Mouse (Mus musculus): ENCODE results near the gene Gdf1. TPM values are rescaled to one million over a fixed set of nuclear protein-coding genes. Genes with fewer than 3 reads are reported as not detected.

The Gdf1 gene
- polyA plus RNA-seq, 2 experiments = 0.16 TPM; not detected in 1

- H3K36me3 ChIP-seq (replicated peaks; ENCODE audit: control insufficient read depth, insufficient read depth, low read depth) = peaks cover 34% of the 10 kb centered on the region
- no peaks in the 10 kb centered on the region for H3K27me3 ChIP-seq (ENCODE audit: control insufficient read depth, insufficient read depth, low read length)
- DNase-seq (ENCODE audit: low read depth in 3 of 3, low spot score in 3 of 3) (no peak), ATAC-seq (ENCODE audit: insufficient read depth) (no peak)
- WGBS (ENCODE audit: insufficient replicate concordance) = 14% methylated on average over 3 of the region's 3 CpGs
- no peaks in the 10 kb centered on the region for H3K9me3 ChIP-seq (ENCODE audit: control insufficient read depth, low read length)
- TF ChIP-seq CTCF (IDR thresholded peaks at IDR 0.05; ENCODE audit: low read depth) (no peak), EP300 (IDR thresholded peaks at IDR 0.05; ENCODE audit: low read depth) (no peak)
- peaks cover 66 to 72% of the 10 kb centered on the region in 2 experiments for H3K4me1 ChIP-seq (replicated peaks; ENCODE audit: control insufficient read depth in 2 of 2, insufficient read depth in 2 of 2, low read length in 1 of 2)
- H3K4me2 ChIP-seq (ENCODE audit: low read depth) = peak overlapping the region; percentile 96
- H3K27ac ChIP-seq = peak overlapping the region; percentile 86
- peak overlapping the region; percentile 82 to 98 for H3K4me3 ChIP-seq (ENCODE audit: insufficient read depth in 1 of 2, low read depth in 2 of 2, low read length in 2 of 2)
- H3K9ac ChIP-seq (replicated peaks) = peak overlapping the region; percentile 99
Observed at GRCm38 (mm10) chr8:70352000-70352384, 22.4 kb downstream of the Gdf1 start.

GRCm38 (mm10) chr8:70352657-70353151 is 23.1 kb downstream of the Gdf1 start:
- peak overlapping the region; percentile 86 for H3K27ac ChIP-seq
- H3K27me3 ChIP-seq (ENCODE audit: control insufficient read depth, insufficient read depth, low read length) = no peaks in the 10 kb centered on the region
- under 1% methylated on average over 64 of the region's 64 CpGs for WGBS (ENCODE audit: insufficient replicate concordance)
- DNase-seq (ENCODE audit: low read depth in 3 of 3, low spot score in 3 of 3) (no peak), ATAC-seq (ENCODE audit: insufficient read depth) (peak; percentile 50)
- peak overlapping the region; percentile 99 for H3K9ac ChIP-seq (replicated peaks)
- peak overlapping the region; percentile 82 to 98 for H3K4me3 ChIP-seq (ENCODE audit: insufficient read depth in 1 of 2, low read depth in 2 of 2, low read length in 2 of 2)
- H3K36me3 ChIP-seq (replicated peaks; ENCODE audit: control insufficient read depth, insufficient read depth, low read depth) = peaks cover 29% of the 10 kb centered on the region
- TF ChIP-seq EP300 (IDR thresholded peaks at IDR 0.05; ENCODE audit: low read depth) (no peak), CTCF (IDR thresholded peaks at IDR 0.05; ENCODE audit: low read depth) (no peak)
- peaks cover 70 to 74% of the 10 kb centered on the region in 2 experiments for H3K4me1 ChIP-seq (replicated peaks; ENCODE audit: control insufficient read depth in 2 of 2, insufficient read depth in 2 of 2, low read length in 1 of 2)
- no peaks in the 10 kb centered on the region for H3K9me3 ChIP-seq (ENCODE audit: control insufficient read depth, low read length)
- H3K4me2 ChIP-seq (ENCODE audit: low read depth) = peak overlapping the region; percentile 96

- Histone ChIP-seq H3K9me3 (ENCODE audit: control insufficient read depth, low read length) (no peaks in the 10 kb centered on the region), H3K4me3 (ENCODE audit: insufficient read depth in 1 of 2, low read depth in 2 of 2, low read length in 2 of 2) (peak within 1 kb of the TSS; percentile 82 to 98), H3K9ac (replicated peaks) (peak within 1 kb of the TSS; percentile 99), H3K27ac (peak within 1 kb of the TSS; percentile 93), H3K4me1 (replicated peaks; ENCODE audit: control insufficient read depth in 2 of 2, insufficient read depth in 2 of 2, low read length in 1 of 2) (peaks cover 66 to 70% of the 10 kb centered on the region in 2 experiments), H3K4me2 (ENCODE audit: low read depth) (peak within 1 kb of the TSS; percentile 96), H3K36me3 (replicated peaks; ENCODE audit: control insufficient read depth, insufficient read depth, low read depth) (peaks cover 24% of the 10 kb centered on the region), H3K27me3 (ENCODE audit: control insufficient read depth, insufficient read depth, low read length) (no peaks in the 10 kb centered on the region)
- TF ChIP-seq EP300 (IDR thresholded peaks at IDR 0.05; ENCODE audit: low read depth) (no peak), CTCF (IDR thresholded peaks at IDR 0.05; ENCODE audit: low read depth) (no peak)
- ATAC-seq (ENCODE audit: insufficient read depth) = peak; percentile 85
- peak; percentile 97 to 99 (median 98) for DNase-seq (ENCODE audit: low read depth in 3 of 3, low spot score in 3 of 3)
- under 1% methylated on average over 69 of the region's 69 CpGs for WGBS (ENCODE audit: insufficient replicate concordance)
Observed at GRCm38 (mm10) chr8:70353194-70353817, 23.7 kb downstream of the Gdf1 start, which contains the start of gene Upf1. Upf1 (minus strand) TSS chr8:70353278.

- Histone ChIP-seq H3K9ac (replicated peaks) (peak overlapping the region; percentile 68), H3K4me1 (replicated peaks; ENCODE audit: control insufficient read depth in 2 of 2, insufficient read depth in 2 of 2, low read length in 1 of 2) (peaks cover 59 to 63% of the 10 kb centered on the region in 2 experiments), H3K36me3 (replicated peaks; ENCODE audit: control insufficient read depth, insufficient read depth, low read depth) (peaks cover 18% of the 10 kb centered on the region), H3K27ac (peak overlapping the region; percentile 93), H3K4me3 (ENCODE audit: insufficient read depth in 1 of 2, low read depth in 2 of 2, low read length in 2 of 2) (peak overlapping the region; percentile 48 to 98), H3K27me3 (ENCODE audit: control insufficient read depth, insufficient read depth, low read length) (no peaks in the 10 kb centered on the region), H3K4me2 (ENCODE audit: low read depth) (peak overlapping the region; percentile 78), H3K9me3 (ENCODE audit: control insufficient read depth, low read length) (no peaks in the 10 kb centered on the region)
- TF ChIP-seq EP300 (IDR thresholded peaks at IDR 0.05; ENCODE audit: low read depth) (no peak), CTCF (IDR thresholded peaks at IDR 0.05; ENCODE audit: low read depth) (no peak)
- no peak for ATAC-seq (ENCODE audit: insufficient read depth)
- no peak for DNase-seq (ENCODE audit: low read depth in 3 of 3, low spot score in 3 of 3)
- 40% methylated on average over 4 of the region's 4 CpGs for WGBS (ENCODE audit: insufficient replicate concordance)
Observed at GRCm38 (mm10) chr8:70354004-70354403, 24.4 kb downstream of the Gdf1 start.

GRCm38 (mm10) chr8:70356111-70356510 is 26.5 kb downstream of the Gdf1 start:
- H3K4me2 ChIP-seq (ENCODE audit: low read depth) = peak overlapping the region; percentile 74
- peak overlapping the region; percentile 8 to 27; a peak in 2 of 4 replicates for H3K4me3 ChIP-seq (ENCODE audit: insufficient read depth in 1 of 2, low read depth in 2 of 2, low read length in 2 of 2)
- peak overlapping the region; percentile 60 for H3K9ac ChIP-seq (replicated peaks)
- peak; percentile 70 for ATAC-seq (ENCODE audit: insufficient read depth)
- 21% methylated on average over 1 of the region's 1 CpGs for WGBS (ENCODE audit: insufficient replicate concordance)
- TF ChIP-seq CTCF (IDR thresholded peaks at IDR 0.05; ENCODE audit: low read depth) = no peak
- TF ChIP-seq EP300 (IDR thresholded peaks at IDR 0.05; ENCODE audit: low read depth) = peak; percentile 77
- H3K9me3 ChIP-seq (ENCODE audit: control insufficient read depth, low read length) = no peaks in the 10 kb centered on the region
- H3K36me3 ChIP-seq (replicated peaks; ENCODE audit: control insufficient read depth, insufficient read depth, low read depth) = no peaks in the 10 kb centered on the region
- no peaks in the 10 kb centered on the region for H3K27me3 ChIP-seq (ENCODE audit: control insufficient read depth, insufficient read depth, low read length)
- peaks cover 43 to 44% of the 10 kb centered on the region in 2 experiments for H3K4me1 ChIP-seq (replicated peaks; ENCODE audit: control insufficient read depth in 2 of 2, insufficient read depth in 2 of 2, low read length in 1 of 2)
- peak overlapping the region; percentile 95 for H3K27ac ChIP-seq
- peak; percentile 66 to 71 (median 70) for DNase-seq (ENCODE audit: low read depth in 3 of 3, low spot score in 3 of 3)
